In genomic region chr11:53479171-53479782, GRCm38 (mm10) we compare ENCODE assay signal across 7 mouse cellular contexts. TPM values are rescaled to one million over a fixed set of nuclear protein-coding genes. Genes with fewer than 3 reads are reported as not detected.
DNase-seq lines count a peak whose midpoint lies in the region; ATAC-seq and TF ChIP-seq lines count a peak whose summit lies in the region.

No protein-coding gene starts in this region.

- no peak for DNase-seq in lung, postnatal 14 days
- DNase-seq in cerebellum, postnatal 36 days = peak; percentile 54 to 59
- peak; percentile 44 for DNase-seq in hindbrain, embryonic 10.5 days (ENCODE audit: low spot score)
- DNase-seq in liver, embryonic 14.5 days (ENCODE audit: low read depth in 3 of 3, low spot score in 3 of 3) = no peak
- no peak for DNase-seq in urinary bladder, postnatal 36 days (ENCODE audit: low spot score in 2 of 2)

- H3K9me3 ChIP-seq in lung, embryonic 16.5 days (ENCODE audit: control insufficient read depth, low read length) = no peaks in the 10 kb centered on the region
- H3K9me3 ChIP-seq in hindbrain, embryonic 10.5 days = peaks cover 8% of the 10 kb centered on the region
- H3K9me3 ChIP-seq in liver, embryonic 14.5 days (ENCODE audit: control insufficient read depth, low read length) = no peaks in the 10 kb centered on the region
- 0 out of 2 replicates have a peak, but pooled peaks cover 3% of the 10 kb centered on the region for H3K9me3 ChIP-seq in stomach, embryonic 14.5 days (ENCODE audit: control insufficient read depth, low read depth, low read length)

- peak overlapping the region; percentile 45 for H3K9ac ChIP-seq in lung, embryonic 16.5 days (ENCODE audit: low read length)
- peak overlapping the region; percentile 75 for H3K9ac ChIP-seq in liver, embryonic 14.5 days (replicated peaks)
- no peak overlapping the region for H3K9ac ChIP-seq in stomach, embryonic 14.5 days (replicated peaks; ENCODE audit: low read depth, low read length)

- TF ChIP-seq EP300 in liver, embryonic 14.5 days (IDR thresholded peaks at IDR 0.05; ENCODE audit: low read depth) = no peak

- H3K4me1 ChIP-seq in lung, embryonic 16.5 days (replicated peaks; ENCODE audit: control insufficient read depth, insufficient read depth, low read length) = peaks cover 16% of the 10 kb centered on the region
- peaks cover 37% of the 10 kb centered on the region for H3K4me1 ChIP-seq in hindbrain, embryonic 10.5 days (replicated peaks)
- H3K4me1 ChIP-seq in liver, embryonic 14.5 days (replicated peaks; ENCODE audit: control insufficient read depth in 2 of 2, insufficient read depth in 2 of 2, low read length in 1 of 2) = peaks cover 40% of the 10 kb centered on the region in 2 experiments
- 0 out of 2 replicates have a peak, but pooled peaks cover 6% of the 10 kb centered on the region for H3K4me1 ChIP-seq in stomach, embryonic 14.5 days (ENCODE audit: control insufficient read depth, insufficient read depth, low read length)

- no peak for TF ChIP-seq CTCF in liver, embryonic 14.5 days (IDR thresholded peaks at IDR 0.05; ENCODE audit: low read depth)

- no peak overlapping the region for H3K27ac ChIP-seq in lung, embryonic 16.5 days (ENCODE audit: low read length)
- H3K27ac ChIP-seq in hindbrain, embryonic 10.5 days = peak overlapping the region; percentile 70
- H3K27ac ChIP-seq in liver, embryonic 14.5 days = peak overlapping the region; percentile 98
- no peak overlapping the region for H3K27ac ChIP-seq in stomach, embryonic 14.5 days (ENCODE audit: low read length)

- WGBS in lung, embryonic 16.5 days = 1% methylated on average over 49 of the region's 62 CpGs
- 2% methylated on average over 62 of the region's 62 CpGs for WGBS in hindbrain, embryonic 10.5 days
- 2% methylated on average over 62 of the region's 62 CpGs for WGBS in liver, embryonic 14.5 days (ENCODE audit: insufficient replicate concordance)
- 2% methylated on average over 62 of the region's 62 CpGs for WGBS in stomach, embryonic 14.5 days

- H3K27me3 ChIP-seq in lung, embryonic 16.5 days (ENCODE audit: control insufficient read depth, insufficient read depth, low read depth, low read length) = peaks cover 67% of the 10 kb centered on the region
- peaks cover 98% of the 10 kb centered on the region for H3K27me3 ChIP-seq in hindbrain, embryonic 10.5 days (ENCODE audit: insufficient read depth, poor library complexity, severe bottlenecking)
- H3K27me3 ChIP-seq in liver, embryonic 14.5 days (ENCODE audit: control insufficient read depth, insufficient read depth, low read length) = peaks cover 53% of the 10 kb centered on the region
- H3K27me3 ChIP-seq in stomach, embryonic 14.5 days (ENCODE audit: control insufficient read depth, insufficient read depth, low read length) = peaks cover 53% of the 10 kb centered on the region

- ATAC-seq in lung, embryonic 16.5 days (ENCODE audit: low read depth) = peak; percentile 39
- peak; percentile 0; the same call in 1 of the 2 replicates for ATAC-seq in liver, embryonic 14.5 days (ENCODE audit: insufficient read depth)
- ATAC-seq in stomach, embryonic 14.5 days (ENCODE audit: insufficient number of reproducible peaks, insufficient read depth, low FRiP score, low read depth) = no peak

- peak overlapping the region; percentile 76 for H3K4me2 ChIP-seq in lung, embryonic 16.5 days (ENCODE audit: low read depth, low read length)
- H3K4me2 ChIP-seq in liver, embryonic 14.5 days (ENCODE audit: low read depth) = peak overlapping the region; percentile 72
- H3K4me2 ChIP-seq in stomach, embryonic 14.5 days (replicated peaks; ENCODE audit: low read depth, low read length) = peak overlapping the region; percentile 69

- H3K4me3 ChIP-seq in lung, embryonic 16.5 days (ENCODE audit: low read length) = peak overlapping the region; percentile 47
- peak overlapping the region; percentile 49 for H3K4me3 ChIP-seq in hindbrain, embryonic 10.5 days
- peak overlapping the region; percentile 66 to 92 for H3K4me3 ChIP-seq in liver, embryonic 14.5 days (ENCODE audit: insufficient read depth in 1 of 2, low read depth in 2 of 2, low read length in 2 of 2)
- H3K4me3 ChIP-seq in stomach, embryonic 14.5 days (ENCODE audit: low read depth, low read length) = peak overlapping the region; percentile 29

- H3K36me3 ChIP-seq in lung, embryonic 16.5 days (ENCODE audit: control insufficient read depth, insufficient read depth, low read length) = no peaks in the 10 kb centered on the region
- no peaks in the 10 kb centered on the region for H3K36me3 ChIP-seq in hindbrain, embryonic 10.5 days
- H3K36me3 ChIP-seq in liver, embryonic 14.5 days (replicated peaks; ENCODE audit: control insufficient read depth, insufficient read depth, low read depth) = 0 out of 2 replicates have a peak, but pooled peaks cover 4% of the 10 kb centered on the region
- no peaks in the 10 kb centered on the region for H3K36me3 ChIP-seq in stomach, embryonic 14.5 days (ENCODE audit: control insufficient read depth, insufficient read depth, low read length)

RNA-seq across cellular contexts. Expression of gene Gm9945, which starts 0.7 kb away (rescaled TPM):
- polyA plus RNA-seq in lung, embryonic 16.5 days (2015; fragmentation: Nextera tagmentation; extraction: Ambion mirVana) = not detected in 2 replicates
- not detected in 2 replicates for polyA plus RNA-seq in hindbrain, embryonic 10.5 days (2016; fragmentation: Nextera tagmentation; extraction: Ambion mirVana)
- 0.10 and 0.27 TPM in 2 replicates for polyA plus RNA-seq in liver, embryonic 14.5 days (2012; rRNA removed)
- polyA plus RNA-seq in liver, embryonic 14.5 days (2014; fragmentation: Nextera tagmentation; extraction: Ambion mirVana) = 0.46 and 0.56 TPM in 2 replicates
- not detected in 2 replicates for polyA plus RNA-seq in stomach, embryonic 14.5 days (2014; fragmentation: Nextera tagmentation; extraction: Ambion mirVana)

RNA-seq across cellular contexts. Expression of gene Sowaha, which starts 0.8 kb away (rescaled TPM):
- polyA plus RNA-seq in lung, embryonic 16.5 days (2015; fragmentation: Nextera tagmentation; extraction: Ambion mirVana) = 0.13 and 0.25 TPM in 2 replicates
- polyA plus RNA-seq in hindbrain, embryonic 10.5 days (2016; fragmentation: Nextera tagmentation; extraction: Ambion mirVana) = 0.26 and 0.44 TPM in 2 replicates
- 15.4 and 15.5 TPM in 2 replicates for polyA plus RNA-seq in liver, embryonic 14.5 days (2012; rRNA removed)
- 13.1 and 13.8 TPM in 2 replicates for polyA plus RNA-seq in liver, embryonic 14.5 days (2014; fragmentation: Nextera tagmentation; extraction: Ambion mirVana)
- 0.13 and 0.24 TPM in 2 replicates for polyA plus RNA-seq in stomach, embryonic 14.5 days (2014; fragmentation: Nextera tagmentation; extraction: Ambion mirVana)

RNA-seq across cellular contexts. Expression of gene Gm9837, which starts 9.0 kb away (rescaled TPM):
- not detected in 2 replicates for polyA plus RNA-seq in lung, embryonic 16.5 days (2015; fragmentation: Nextera tagmentation; extraction: Ambion mirVana)
- not detected in 2 replicates for polyA plus RNA-seq in hindbrain, embryonic 10.5 days (2016; fragmentation: Nextera tagmentation; extraction: Ambion mirVana)
- not detected in 2 replicates for polyA plus RNA-seq in liver, embryonic 14.5 days (2012; rRNA removed)
- polyA plus RNA-seq in liver, embryonic 14.5 days (2014; fragmentation: Nextera tagmentation; extraction: Ambion mirVana) = not detected in 2 replicates
- not detected in 2 replicates for polyA plus RNA-seq in stomach, embryonic 14.5 days (2014; fragmentation: Nextera tagmentation; extraction: Ambion mirVana)

RNA-seq across cellular contexts. Expression of gene Shroom1, which starts 22.3 kb away (rescaled TPM):
- 1.9 and 2.8 TPM in 2 replicates for polyA plus RNA-seq in lung, embryonic 16.5 days (2015; fragmentation: Nextera tagmentation; extraction: Ambion mirVana)
- 1.8 and 2.0 TPM in 2 replicates for polyA plus RNA-seq in hindbrain, embryonic 10.5 days (2016; fragmentation: Nextera tagmentation; extraction: Ambion mirVana)
- 1.5 and 1.7 TPM in 2 replicates for polyA plus RNA-seq in liver, embryonic 14.5 days (2012; rRNA removed)
- 1.6 and 1.7 TPM in 2 replicates for polyA plus RNA-seq in liver, embryonic 14.5 days (2014; fragmentation: Nextera tagmentation; extraction: Ambion mirVana)
- polyA plus RNA-seq in stomach, embryonic 14.5 days (2014; fragmentation: Nextera tagmentation; extraction: Ambion mirVana) = 0.98 and 1.1 TPM in 2 replicates

RNA-seq across cellular contexts. Expression of gene Gm10447, which starts 22.4 kb away (rescaled TPM):
- polyA plus RNA-seq in lung, embryonic 16.5 days (2015; fragmentation: Nextera tagmentation; extraction: Ambion mirVana) = 0.06 TPM in 1 of 2 replicates, not detected in the other
- polyA plus RNA-seq in hindbrain, embryonic 10.5 days (2016; fragmentation: Nextera tagmentation; extraction: Ambion mirVana) = not detected in 2 replicates
- 0.15 and 0.19 TPM in 2 replicates for polyA plus RNA-seq in liver, embryonic 14.5 days (2012; rRNA removed)
- polyA plus RNA-seq in liver, embryonic 14.5 days (2014; fragmentation: Nextera tagmentation; extraction: Ambion mirVana) = not detected in 2 replicates
- 0.13 and 0.14 TPM in 2 replicates for polyA plus RNA-seq in stomach, embryonic 14.5 days (2014; fragmentation: Nextera tagmentation; extraction: Ambion mirVana)

Comparison
In these comparisons a context has a peak if more than half of its experiments do, and no peak if none do; other contexts are left out.
1. H3K27ac ChIP-seq: peak in hindbrain, embryonic 10.5 days (single experiment) and liver, embryonic 14.5 days (single experiment); none in lung, embryonic 16.5 days (single experiment) and stomach, embryonic 14.5 days (single experiment).
2. H3K4me3 ChIP-seq: peak in every context shown above with its lines; median percentile 79 in liver, embryonic 14.5 days; 49 in hindbrain, embryonic 10.5 days; 47 in lung, embryonic 16.5 days; 29 in stomach, embryonic 14.5 days.
3. DNase-seq: peak in cerebellum, postnatal 36 days (2 of 2) and hindbrain, embryonic 10.5 days (single experiment); none in lung, postnatal 14 days (single experiment), liver, embryonic 14.5 days (0 of 3) and urinary bladder, postnatal 36 days (0 of 2).
4. Peak in every context shown above with its lines, with median percentiles within 50 percentile points of each other: H3K4me2 ChIP-seq.